Mouse (Mus musculus) right cerebral cortex, postnatal 4 days (tissue): Measurements from ENCODE around the gene Mgll.

ENCODE experiments used
- DNase-seq: peaks from one replicate; pipeline ENCODE4 v3.0.0-alpha.2; 2022

The Mgll gene

DNA sequence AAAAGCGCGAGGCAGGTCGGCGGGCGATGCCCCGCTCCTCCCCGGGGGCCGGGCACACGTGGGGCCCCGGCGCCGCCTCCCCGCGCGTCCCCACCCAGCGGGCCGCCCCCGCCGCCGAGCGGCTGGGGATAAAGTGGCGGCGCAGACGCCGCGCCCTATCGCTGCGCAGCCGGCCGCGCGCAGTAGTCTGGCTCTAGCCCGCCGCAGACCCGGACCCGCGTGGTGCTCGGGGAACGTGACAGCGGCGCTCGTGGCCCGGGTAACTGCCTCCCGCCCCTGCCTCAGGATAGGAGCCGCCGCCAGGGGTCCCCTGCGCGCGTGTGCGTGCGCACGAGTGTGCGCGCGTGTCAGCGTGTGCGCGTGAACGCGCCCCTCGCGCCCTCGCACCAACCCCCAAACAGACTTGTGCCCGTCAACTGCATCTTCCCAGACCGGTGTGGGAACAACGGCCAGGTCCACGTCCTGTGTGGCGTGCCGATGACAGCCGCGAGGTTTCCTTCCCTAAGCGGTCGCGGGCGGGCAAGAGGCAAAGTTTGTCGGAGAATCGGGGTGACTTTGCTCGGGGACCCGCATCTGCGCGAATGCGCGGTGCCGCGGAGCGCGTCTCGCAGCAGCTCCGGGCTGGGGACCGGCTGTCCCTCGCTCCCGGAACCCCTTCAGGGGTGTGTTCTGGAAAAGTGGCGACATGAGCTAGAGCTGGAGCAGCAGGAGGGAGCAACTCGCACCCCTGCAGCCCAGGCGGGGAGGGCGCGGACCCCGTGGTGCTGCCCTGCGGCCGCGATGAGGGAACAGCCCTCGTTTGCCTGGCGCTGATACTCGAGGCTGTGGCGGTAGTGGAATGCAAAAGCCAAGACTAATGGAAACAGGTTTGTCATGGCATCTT, at the start of gene Mgll:
TSS of gene Mgll (plus strand) at position 100 of the 883 bp plus-strand sequence.
- DNase-seq, result peak; percentile 77

GRCm38 (mm10) chr6:88675815-88676214, 48.4 kb upstream of the Mgll start:
- DNase-seq, result no peak

GRCm38 (mm10) chr6:88676753-88677736, 47.2 kb upstream of the Mgll start:
- DNase-seq, result no peak

DNA sequence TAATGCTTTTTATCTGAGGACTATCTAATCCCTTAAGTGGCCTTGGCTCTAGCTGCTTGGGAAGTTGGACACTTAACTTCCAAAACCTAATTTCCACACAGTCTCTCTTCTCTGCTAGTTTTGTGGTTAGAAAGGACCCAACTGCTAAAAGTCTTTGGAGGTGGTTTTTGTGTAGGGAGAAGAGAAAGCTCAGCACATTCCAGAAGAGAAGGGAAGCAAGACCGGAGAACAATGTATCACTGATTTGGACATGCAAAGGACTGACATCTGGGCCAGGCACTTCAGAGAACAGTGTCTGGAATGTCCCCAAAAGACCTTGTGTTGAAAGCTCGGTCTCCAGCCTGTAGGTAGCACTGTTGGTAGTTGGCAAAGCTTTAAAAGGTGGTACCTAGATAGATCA, 46.5 kb upstream of the Mgll start:
- DNase-seq, result no peak

DNA sequence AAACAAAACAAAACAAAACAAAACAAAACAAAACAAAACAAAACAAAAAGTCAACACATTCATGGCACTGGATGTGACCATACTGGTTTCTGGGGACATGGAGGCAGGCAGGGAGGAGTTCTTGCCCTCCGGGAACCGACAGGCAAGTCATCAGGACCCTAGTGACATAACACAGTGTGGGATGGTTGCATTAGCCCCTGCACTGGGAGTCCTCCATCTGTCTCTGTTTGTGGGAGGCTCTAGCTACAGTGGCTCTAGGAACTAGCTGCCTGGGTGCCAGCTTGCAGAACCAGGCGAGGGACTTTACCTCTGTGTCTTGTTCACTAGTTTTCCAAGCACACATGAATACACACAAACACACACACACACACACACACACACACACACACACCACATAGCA, 43.2 kb upstream of the Mgll start:
- no peak for DNase-seq

GRCm38 (mm10) chr6:88683380-88684053, 40.7 kb upstream of the Mgll start:
- no peak for DNase-seq

DNA sequence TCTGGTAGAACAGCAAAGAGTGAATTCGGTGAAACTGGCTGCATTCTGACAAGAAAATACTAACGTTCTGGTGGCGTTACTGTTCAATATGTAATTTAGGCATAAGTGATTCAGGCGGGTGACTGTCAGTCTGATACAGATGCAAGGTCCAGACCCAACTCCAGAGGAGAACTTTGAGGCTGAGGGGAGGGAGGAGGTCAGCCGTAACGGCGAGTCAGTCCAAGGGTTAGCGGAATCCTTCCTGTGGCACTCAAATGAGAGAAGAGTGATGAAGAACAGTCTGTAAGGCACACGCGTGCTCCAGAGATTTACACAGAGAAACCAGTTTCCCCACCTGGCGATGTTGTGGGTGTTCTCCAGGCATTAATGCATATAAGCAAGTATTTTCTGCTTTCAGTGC, 36.0 kb upstream of the Mgll start:
- DNase-seq, result no peak

- no peak for DNase-seq
Measured at GRCm38 (mm10) chr6:88688712-88689111, 35.5 kb upstream of the Mgll start.

- no peak for DNase-seq
Measured at GRCm38 (mm10) chr6:88690211-88690610, 34.0 kb upstream of the Mgll start.

- DNase-seq, result no peak
Measured at GRCm38 (mm10) chr6:88691361-88691760, 32.9 kb upstream of the Mgll start.

DNA sequence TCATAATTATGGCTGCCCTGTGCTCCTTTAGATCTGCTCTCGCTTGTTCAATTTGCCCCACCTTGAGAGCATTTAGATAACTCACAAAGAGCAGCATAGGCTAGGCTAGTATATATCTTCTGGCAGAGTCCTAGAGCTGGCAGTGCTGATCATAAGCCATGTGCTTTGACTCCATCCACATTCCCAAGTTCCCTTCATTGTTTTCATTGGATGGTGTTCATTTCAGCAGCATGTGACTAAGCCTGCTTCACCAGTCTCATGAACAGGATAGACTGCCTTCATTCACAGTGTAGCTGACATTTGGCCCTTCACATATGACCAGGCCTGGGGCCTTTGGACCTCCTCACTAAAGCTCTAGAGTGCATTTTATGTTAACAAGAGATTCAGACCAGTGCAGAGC, 21.3 kb upstream of the Mgll start:
- no peak for DNase-seq

- no peak for DNase-seq
Measured at GRCm38 (mm10) chr6:88703731-88704130, 20.5 kb upstream of the Mgll start.

- DNase-seq, result no peak
Measured at GRCm38 (mm10) chr6:88708401-88709278, 15.6 kb upstream of the Mgll start.

GRCm38 (mm10) chr6:88709279-88709575, 15.0 kb upstream of the Mgll start:
- DNase-seq, result no peak

- no peak for DNase-seq
Measured at GRCm38 (mm10) chr6:88711313-88711712, 12.9 kb upstream of the Mgll start.

GRCm38 (mm10) chr6:88712083-88712482, 12.1 kb upstream of the Mgll start:
- DNase-seq, result no peak

DNA sequence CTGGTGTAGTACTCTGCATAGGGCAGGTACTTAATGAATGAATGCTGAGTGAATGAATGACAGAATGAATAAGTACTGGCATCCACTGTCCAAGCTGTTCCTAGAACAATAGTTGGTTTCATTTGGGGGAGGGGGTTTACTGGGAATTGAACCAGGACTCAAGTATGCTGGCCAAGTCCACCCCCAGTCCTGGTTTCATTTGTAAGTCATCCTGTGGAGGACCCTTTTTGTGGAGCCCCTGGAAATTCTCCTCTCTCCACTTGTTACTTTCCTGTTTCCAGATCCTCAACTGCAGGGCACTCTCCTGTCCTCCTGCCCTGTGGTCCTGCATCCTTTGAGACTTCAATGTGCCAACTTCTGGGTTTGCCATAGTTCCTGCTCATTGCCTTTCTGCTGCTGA, 10.9 kb upstream of the Mgll start:
- DNase-seq, result no peak

- no peak for DNase-seq
Measured at GRCm38 (mm10) chr6:88714200-88714674, 10.0 kb upstream of the Mgll start.

DNA sequence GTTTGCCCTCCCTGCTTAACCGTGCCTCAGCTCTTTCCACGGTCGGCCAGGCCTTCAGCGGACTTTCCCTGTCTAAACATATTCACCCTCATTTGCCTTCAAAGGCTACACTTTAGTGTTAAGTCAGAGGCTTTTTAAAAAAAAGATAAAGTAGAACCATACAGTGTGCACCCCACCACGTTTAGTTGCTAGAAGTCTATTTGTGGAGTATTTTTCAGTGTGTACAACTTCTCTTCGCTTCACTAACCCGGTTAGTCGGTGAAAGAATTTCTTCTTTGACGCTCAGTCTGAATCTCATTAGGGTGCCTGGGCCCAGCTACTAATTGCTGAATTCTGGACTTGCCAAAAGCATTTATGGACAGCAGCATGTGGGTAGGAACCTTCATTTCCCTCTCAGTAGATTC, 8.8 kb upstream of the Mgll start:
- DNase-seq, result no peak

DNA sequence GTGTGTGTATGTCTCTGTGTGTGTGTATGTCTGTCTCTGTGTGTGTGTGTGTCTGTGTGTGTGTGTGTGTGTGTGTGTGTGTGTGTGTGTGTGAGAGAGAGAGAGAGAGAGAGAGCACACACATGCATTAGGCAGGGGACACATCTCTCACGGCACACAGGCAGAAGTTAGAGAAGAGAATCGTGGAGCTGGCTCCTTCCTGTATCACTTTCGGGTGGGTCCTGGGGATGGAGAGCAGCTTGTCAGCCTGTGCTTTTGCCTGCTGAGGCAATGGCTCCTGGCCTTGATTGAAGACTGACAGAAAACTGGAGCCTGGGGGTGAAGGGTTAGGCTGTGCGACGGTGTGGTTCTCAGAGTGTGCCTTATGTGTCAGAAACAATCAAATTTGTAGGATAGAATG, 8.2 kb upstream of the Mgll start:
- DNase-seq, result no peak

DNA sequence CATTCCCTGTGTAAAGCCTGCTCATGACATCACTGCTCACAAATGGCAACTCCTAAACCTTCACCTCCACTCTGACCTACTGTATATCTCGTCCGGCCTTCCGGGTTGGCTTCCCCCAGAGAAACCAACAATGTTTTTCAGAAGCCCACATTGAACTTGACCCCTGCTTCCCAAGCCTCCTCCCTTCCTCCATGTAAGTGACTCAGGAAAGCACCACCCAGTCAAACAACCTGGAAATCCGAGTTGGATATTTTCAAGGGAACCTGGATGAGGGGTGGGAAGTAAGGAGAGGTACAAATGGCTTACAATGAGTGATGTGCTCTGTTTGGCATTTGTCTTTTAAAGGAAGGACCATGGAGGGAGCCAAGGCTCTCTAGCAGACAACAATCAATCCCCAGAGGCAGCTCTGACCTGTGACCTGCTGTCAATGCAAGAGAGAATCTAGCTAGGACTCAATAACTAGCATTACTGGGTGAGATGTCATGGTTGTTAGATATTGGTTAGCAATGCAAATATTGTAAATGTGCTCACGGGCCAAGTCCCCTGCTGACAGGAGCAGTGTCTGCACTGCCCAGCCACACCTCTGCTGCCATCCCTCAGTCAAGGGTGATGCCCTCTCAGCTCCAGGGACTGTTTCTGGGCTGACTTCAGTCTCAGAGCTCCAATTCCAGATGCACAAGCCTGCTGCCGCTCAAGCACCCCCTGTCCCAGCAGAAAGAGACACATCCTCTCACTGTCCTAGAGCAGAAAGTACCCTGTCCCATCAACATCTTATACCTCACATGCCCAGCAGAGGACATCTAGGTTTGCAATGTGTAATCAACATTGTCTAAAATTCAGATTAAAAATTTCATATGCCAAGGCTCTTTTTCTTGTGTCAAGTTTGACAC, 6.8 kb upstream of the Mgll start:
- DNase-seq, result no peak
